Mouse (Mus musculus) olfactory bulb, adult 2 months (tissue): ENCODE measurements around the gene Coq4.

Source experiments
- CTCF ChIP-seq: fragments of 200-500 bp; IDR thresholded peaks from 2 replicates; pipeline ENCODE4 v1.5.1; 2012; ENCODE audit warnings: low read depth, mild to moderate bottlenecking, low read length, moderate library complexity; ENCODE audit not compliant: insufficient read depth
- POLR2A ChIP-seq: fragments of 200-500 bp; IDR thresholded peaks from 2 replicates; pipeline ENCODE4 v1.6.1; 2012; ENCODE audit warnings: mild to moderate bottlenecking, low read depth, low read length, moderate library complexity; ENCODE audit not compliant: insufficient read depth

DNA sequence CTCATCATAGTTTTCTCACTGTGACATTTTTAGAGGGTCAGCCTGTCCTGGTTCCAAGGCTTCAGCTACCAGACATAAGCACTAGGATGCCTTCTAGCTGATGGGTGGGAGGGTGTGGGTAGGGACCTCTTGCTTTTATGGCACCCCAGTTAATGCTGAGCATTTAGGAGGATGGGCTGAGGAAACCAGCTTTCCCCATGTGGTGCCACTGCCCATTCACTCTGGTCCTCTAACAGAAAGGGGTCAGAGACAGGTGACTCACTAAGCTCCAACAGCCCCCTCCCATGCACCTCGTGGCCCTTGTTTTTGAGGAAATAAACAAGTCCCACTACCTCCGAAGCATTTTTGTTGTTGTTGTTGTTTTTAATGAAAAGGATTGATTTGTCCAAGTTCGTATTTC is 57.4 kb downstream of the Coq4 start:
- TF ChIP-seq POLR2A, result no peak
- no peak for TF ChIP-seq CTCF
